Mouse (Mus musculus) T-helper 1 cell (primary cell): ENCODE results near the gene Bhlhe40.

Experiments used
- in situ Hi-C: fragments of 300-600 bp; cut with MboI, MseI; formaldehyde crosslinking; loops from one replicate; pipeline ENCODE4 v1.15.1; 2025; ENCODE audit warnings: high pct_unique_total_duplicates

Bhlhe40 gene

GRCm38 (mm10) chr6:108660206-108660877 lies at the start of gene Bhlhe40:
TSS of gene Bhlhe40 (plus strand) at chr6:108660629.
- in situ Hi-C loops: loop anchor here (5.0 kb wide), 2 partner anchors 108 to 218 kb away; no protein-coding TSS in a partner anchor

- in situ Hi-C loops: loop anchor here (25.0 kb wide), 1 partner anchor 1726 kb away; no protein-coding TSS in a partner anchor
These were observed 48.8 kb upstream of the Bhlhe40 start for GRCm38 (mm10) chr6:108611663-108612062.

- in situ Hi-C loops: loop anchor here (25.0 kb wide), 1 partner anchor 1719 kb away; no protein-coding TSS in a partner anchor
These were observed 42.4 kb upstream of the Bhlhe40 start for GRCm38 (mm10) chr6:108618025-108618424.

- in situ Hi-C loops: loop anchor here (25.0 kb wide), 1 partner anchor 1714 kb away; no protein-coding TSS in a partner anchor
These were observed 37.3 kb upstream of the Bhlhe40 start for GRCm38 (mm10) chr6:108623028-108623565.

- in situ Hi-C loops: loop anchor here (25.0 kb wide), 1 partner anchor 1712 kb away; no protein-coding TSS in a partner anchor
These were observed 35.5 kb upstream of the Bhlhe40 start for GRCm38 (mm10) chr6:108624915-108625314.

- in situ Hi-C loops: no loop called here
These were observed 29.7 kb upstream of the Bhlhe40 start for GRCm38 (mm10) chr6:108630701-108631100.

- in situ Hi-C loops: no loop called here
These were observed 22.1 kb upstream of the Bhlhe40 start for GRCm38 (mm10) chr6:108638157-108638833.

- in situ Hi-C loops: loop anchor here (5.0 kb wide), 1 partner anchor 65 kb away; no protein-coding TSS in a partner anchor
These were observed 18.4 kb upstream of the Bhlhe40 start for GRCm38 (mm10) chr6:108642020-108642419.

- in situ Hi-C loops: loop anchor here (5.0 kb wide), 1 partner anchor 66 kb away; no protein-coding TSS in a partner anchor
These were observed 17.4 kb upstream of the Bhlhe40 start for GRCm38 (mm10) chr6:108643035-108643434.

- in situ Hi-C loops: loop anchor here (5.0 kb wide), 1 partner anchor 67 kb away; no protein-coding TSS in a partner anchor
These were observed 16.1 kb upstream of the Bhlhe40 start for GRCm38 (mm10) chr6:108644311-108644710.

GRCm38 (mm10) chr6:108647094-108647493 lies 13.3 kb upstream of the Bhlhe40 start:
- in situ Hi-C loops: no loop called here

GRCm38 (mm10) chr6:108648072-108648471 lies 12.4 kb upstream of the Bhlhe40 start:
- in situ Hi-C loops: no loop called here

GRCm38 (mm10) chr6:108655861-108656260 lies 4.6 kb upstream of the Bhlhe40 start:
- in situ Hi-C loops: no loop called here

- in situ Hi-C loops: no loop called here
These were observed 2.4 kb upstream of the Bhlhe40 start for GRCm38 (mm10) chr6:108658051-108658415.

- in situ Hi-C loops: no loop called here
These were observed 1.8 kb upstream of the Bhlhe40 start for GRCm38 (mm10) chr6:108658416-108659201.

- in situ Hi-C loops: no loop called here
These were observed 1.2 kb upstream of the Bhlhe40 start for GRCm38 (mm10) chr6:108659221-108659725.

GRCm38 (mm10) chr6:108659726-108660205 lies 663 bp upstream of the Bhlhe40 start:
- in situ Hi-C loops: loop anchor here (5.0 kb wide), 2 partner anchors 107 to 217 kb away; no protein-coding TSS in a partner anchor

- in situ Hi-C loops: loop anchor here (5.0 kb wide), 2 partner anchors 109 to 219 kb away; no protein-coding TSS in a partner anchor
These were observed 505 bp downstream of the Bhlhe40 start for GRCm38 (mm10) chr6:108660878-108661389.

- in situ Hi-C loops: loop anchor here (5.0 kb wide), 2 partner anchors 109 to 219 kb away; no protein-coding TSS in a partner anchor
These were observed 983 bp downstream of the Bhlhe40 start for GRCm38 (mm10) chr6:108661412-108661811.

GRCm38 (mm10) chr6:108661890-108662289 lies 1.5 kb downstream of the Bhlhe40 start:
- in situ Hi-C loops: loop anchor here (5.0 kb wide), 2 partner anchors 110 to 220 kb away; no protein-coding TSS in a partner anchor
